Mouse (Mus musculus) hindbrain, embryonic 13.5 days (tissue): ENCODE results near the gene Atxn2l. TPM values are rescaled to one million over a fixed set of nuclear protein-coding genes. Genes with fewer than 3 reads are reported as not detected.
"Not testable (repeated sequence)": the region's sequence is repeated elsewhere in the genome, so short reads cannot be mapped to it uniquely, and the experiment has no call there.

Source experiments
- ATAC-seq: fragments of 200-750 bp; cut with Nextera tagmentation; 2 replicates; pipeline ENCODE4 v1.8.0; 2017; ENCODE audit warnings: moderate TSS enrichment; ENCODE audit not compliant: low FRiP score
- H3K27ac ChIP-seq: fragments of 300-500 bp; sonication (generic); 2 replicates; pipeline ENCODE4 v1.5.1; 2015; ENCODE audit warnings: inconsistent platforms, mild to moderate bottlenecking, moderate library complexity
- H3K27me3 ChIP-seq: fragments of 300-500 bp; sonication (generic); 2 replicates; pipeline ENCODE4 v1.6.1; 2015; ENCODE audit warnings: mild to moderate bottlenecking, inconsistent platforms
- H3K36me3 ChIP-seq: fragments of 300-500 bp; sonication (generic); 2 replicates; pipeline ENCODE4 v1.6.1; 2015; ENCODE audit warnings: mild to moderate bottlenecking, inconsistent platforms
- H3K4me1 ChIP-seq: fragments of 300-500 bp; sonication (generic); replicated peaks from 2 replicates; pipeline ENCODE4 v1.6.1; 2015; ENCODE audit warnings: inconsistent platforms
- H3K4me2 ChIP-seq: fragments of 300-500 bp; sonication (generic); 2 replicates; pipeline ENCODE4 v1.6.1; 2015; ENCODE audit warnings: inconsistent platforms, mild to moderate bottlenecking, moderate library complexity
- H3K4me3 ChIP-seq: fragments of 300-500 bp; sonication (generic); 2 replicates; pipeline ENCODE4 v1.5.1; 2015; ENCODE audit warnings: mild to moderate bottlenecking, inconsistent platforms
- H3K9ac ChIP-seq: fragments of 300-500 bp; sonication (generic); 2 replicates; pipeline ENCODE4 v1.6.1; 2015; ENCODE audit warnings: mild to moderate bottlenecking, inconsistent platforms
- H3K9me3 ChIP-seq: fragments of 300-500 bp; sonication (generic); 2 replicates; pipeline ENCODE4 v1.6.1; 2016; ENCODE audit warnings: inconsistent platforms
- WGBS: fragments of 180-500 bp; shearing (Covaris S2); methylation state at CpG from one replicate; pipeline ENCODE4 v1.1.7; 2015; 5-methylcytosine and 5-hydroxymethylcytosine counted together
- polyA plus RNA-seq: library from polyadenylated mRNA; unstranded; fragments of >200 nt; fragmentation: Nextera tagmentation; extraction: Ambion mirVana; gene quantifications from 2 replicates; pipeline ENCODE4 v1.2.1, GENCODE M21; 2015

Gene Atxn2l
- polyA plus RNA-seq, 1 experiment from 2014 or later: 61.6 TPM

DNA sequence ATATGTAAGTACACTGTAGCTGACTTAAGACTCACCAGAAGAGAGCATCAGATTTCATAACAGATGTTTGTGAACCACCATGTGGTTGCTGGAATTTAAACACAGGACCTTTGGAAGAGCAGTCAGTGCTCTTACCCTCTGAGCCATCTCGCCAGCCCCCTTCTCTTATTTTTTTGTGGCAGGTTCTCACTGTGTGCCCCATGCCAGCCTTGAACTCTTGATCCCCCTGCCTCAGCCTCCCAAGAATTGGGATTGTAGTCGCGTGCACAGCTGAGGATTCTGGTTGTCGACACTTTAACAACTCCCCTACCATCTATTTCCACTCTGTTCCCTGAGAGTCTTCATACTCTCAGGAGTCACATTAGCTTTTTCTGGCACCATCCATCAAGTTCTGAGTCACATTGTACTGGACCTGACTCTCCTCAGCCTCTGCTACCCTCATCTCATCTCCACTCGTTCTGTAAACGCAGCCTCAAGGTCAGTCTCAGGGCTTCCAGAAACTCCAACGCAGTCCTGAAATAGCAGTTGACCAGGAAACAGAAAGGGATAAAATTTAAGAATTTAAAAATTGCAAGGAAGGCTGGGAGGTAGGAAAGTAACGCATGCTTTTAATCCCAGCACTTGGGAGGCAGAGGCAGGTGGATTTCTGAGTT, 4.0 kb upstream of the Atxn2l start:
- Histone ChIP-seq H3K27me3 (0 out of 2 replicates have a peak, but pooled peaks cover 4% of the 10 kb centered on the region), H3K9me3 (no peaks in the 10 kb centered on the region), H3K27ac (no peak overlapping the region), H3K4me3 (no peak overlapping the region), H3K36me3 (no peaks in the 10 kb centered on the region), H3K4me2 (no peak overlapping the region), H3K4me1 (peaks cover 5% of the 10 kb centered on the region), H3K9ac (no peak overlapping the region)
- ATAC-seq: no peak
- WGBS: 86% methylated on average over 8 of the region's 8 CpGs

DNA sequence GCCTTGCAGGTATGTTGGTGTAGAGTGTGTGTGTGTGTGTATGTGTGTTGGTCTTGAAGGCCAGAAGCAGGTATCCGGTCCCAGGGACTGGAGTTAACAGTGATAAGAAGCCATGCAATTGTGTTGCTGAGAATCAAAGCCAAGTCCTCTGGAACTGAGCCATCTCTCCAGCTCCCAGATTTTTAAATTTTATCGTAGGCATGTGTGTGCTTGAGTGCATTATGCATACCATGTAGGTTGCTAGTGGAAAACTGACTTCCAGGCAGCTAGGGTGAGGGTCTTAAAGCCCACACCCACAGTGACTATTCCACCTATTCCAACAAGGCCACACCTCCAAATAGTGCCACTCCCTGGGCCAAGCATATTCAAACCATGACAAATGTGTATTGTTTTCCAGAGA, 1.7 kb upstream of the Atxn2l start:
- no peak for ATAC-seq
- H3K4me1 ChIP-seq: peaks cover 22% of the 10 kb centered on the region
- 92% methylated on average over 2 of the region's 2 CpGs for WGBS
- H3K27ac ChIP-seq: no peak overlapping the region
- H3K9ac ChIP-seq: no peak overlapping the region
- no peaks in the 10 kb centered on the region for H3K9me3 ChIP-seq
- H3K36me3 ChIP-seq: peaks cover 13% of the 10 kb centered on the region
- no peak overlapping the region for H3K4me3 ChIP-seq
- H3K27me3 ChIP-seq: no peaks in the 10 kb centered on the region
- no peak overlapping the region for H3K4me2 ChIP-seq

DNA sequence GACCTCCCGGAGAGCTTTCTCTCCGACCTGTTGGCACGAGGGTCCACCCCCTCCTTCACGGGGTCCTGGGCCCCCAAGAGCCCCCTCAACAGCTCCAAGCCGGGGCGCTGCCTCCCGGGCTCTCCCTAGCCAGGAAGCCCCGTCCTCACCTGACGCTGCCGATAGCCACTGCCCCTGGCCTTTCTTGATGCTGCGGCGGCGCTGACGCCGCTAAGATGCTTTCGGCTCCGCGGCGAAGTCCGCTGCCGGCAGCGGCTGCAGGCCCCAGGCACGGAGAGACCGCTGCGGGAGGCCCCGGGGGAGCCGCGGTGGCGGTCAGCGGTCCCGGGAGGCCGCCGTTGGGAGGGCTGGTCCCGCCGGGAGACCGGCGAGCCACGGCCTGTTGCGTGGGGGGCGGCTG, 486 bp downstream of the Atxn2l start:
- Histone ChIP-seq H3K36me3 (peaks cover 34% of the 10 kb centered on the region), H3K27ac (peak overlapping the region; percentile 100), H3K4me3 (peak overlapping the region; percentile 93), H3K4me2 (peak overlapping the region; percentile 78), H3K27me3 (no peaks in the 10 kb centered on the region), H3K4me1 (peaks cover 22% of the 10 kb centered on the region), H3K9ac (peak overlapping the region; percentile 99), H3K9me3 (no peaks in the 10 kb centered on the region)
- ATAC-seq: no peak; the same call in 1 of the 2 replicates
- WGBS: 0% methylated on average over 40 of the region's 40 CpGs

- H3K9me3 ChIP-seq: no peaks in the 10 kb centered on the region
- H3K36me3 ChIP-seq: peaks cover 40% of the 10 kb centered on the region
- no peaks in the 10 kb centered on the region for H3K27me3 ChIP-seq
- peak overlapping the region; percentile 78 for H3K4me2 ChIP-seq
- H3K4me1 ChIP-seq: peaks cover 22% of the 10 kb centered on the region
- peak overlapping the region; percentile 99 for H3K9ac ChIP-seq
- peak overlapping the region; percentile 93 for H3K4me3 ChIP-seq
- H3K27ac ChIP-seq: peak overlapping the region; percentile 100
- under 1% methylated on average over 52 of the region's 57 CpGs for WGBS
- ATAC-seq: peak; percentile 92
These were observed 1.1 kb downstream of the Atxn2l start for GRCm38 (mm10) chr7:126502023-126502741.

DNA sequence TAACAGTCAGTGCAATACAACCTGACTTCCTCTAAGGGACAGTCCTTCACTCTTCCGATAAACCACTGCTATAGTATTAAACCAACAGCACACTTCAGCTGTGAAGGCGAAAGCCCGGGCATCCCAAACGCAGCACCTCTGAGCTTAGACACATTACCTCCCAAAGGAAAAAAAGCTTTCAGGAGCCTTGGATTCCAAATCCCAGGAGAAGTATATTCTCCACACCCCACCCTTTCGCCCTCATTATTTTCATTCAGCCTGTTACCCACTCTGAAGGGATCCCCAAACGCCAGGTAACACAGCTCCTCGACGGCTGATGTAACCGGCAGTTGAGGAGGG, 1.6 kb downstream of the Atxn2l start:
- Histone ChIP-seq H3K4me3 (peak overlapping the region; percentile 93), H3K4me1 (peaks cover 22% of the 10 kb centered on the region), H3K9me3 (no peaks in the 10 kb centered on the region), H3K9ac (peak overlapping the region; percentile 99), H3K27me3 (no peaks in the 10 kb centered on the region), H3K36me3 (peaks cover 45% of the 10 kb centered on the region), H3K27ac (peak overlapping the region; percentile 100), H3K4me2 (peak overlapping the region; percentile 78)
- ATAC-seq: no peak
- WGBS: 6% methylated on average over 9 of the region's 9 CpGs

DNA sequence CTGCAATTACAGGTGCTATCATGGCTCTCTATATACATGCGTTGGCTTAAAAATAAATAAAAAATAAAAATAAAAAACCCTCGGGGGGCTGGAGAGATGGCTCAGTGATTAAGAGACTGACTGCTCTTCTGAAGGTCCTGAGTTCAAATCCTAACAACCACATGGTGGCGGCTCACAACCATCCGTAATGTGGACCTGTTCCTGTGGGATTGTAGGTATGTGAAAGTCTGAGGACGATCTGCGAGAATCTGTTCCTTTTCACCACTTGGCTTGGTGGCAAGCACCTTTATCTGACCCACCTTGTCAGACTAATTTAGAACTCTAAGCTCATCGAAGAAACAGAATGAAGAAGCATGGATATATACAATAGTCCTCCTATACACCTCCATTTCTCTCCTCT, 3.8 kb downstream of the Atxn2l start:
- Histone ChIP-seq H3K36me3 (peaks cover 68% of the 10 kb centered on the region), H3K9ac (no peak overlapping the region), H3K9me3 (no peaks in the 10 kb centered on the region), H3K27ac (no peak overlapping the region), H3K27me3 (no peaks in the 10 kb centered on the region), H3K4me1 (peaks cover 22% of the 10 kb centered on the region), H3K4me2 (no peak overlapping the region), H3K4me3 (no peak overlapping the region)
- 97% methylated on average over 7 of the region's 7 CpGs for WGBS
- ATAC-seq: no peak

GRCm38 (mm10) chr7:126497966-126498365, 5.3 kb downstream of the Atxn2l start:
- ATAC-seq: no peak
- Histone ChIP-seq H3K9me3 (no peaks in the 10 kb centered on the region), H3K27ac (no peak overlapping the region), H3K9ac (no peak overlapping the region), H3K27me3 (no peaks in the 10 kb centered on the region), H3K4me3 (no peak overlapping the region), H3K4me2 (no peak overlapping the region), H3K4me1 (peaks cover 17% of the 10 kb centered on the region), H3K36me3 (peaks cover 82% of the 10 kb centered on the region)
- WGBS: 89% methylated on average over 12 of the region's 12 CpGs

GRCm38 (mm10) chr7:126496475-126496874, 6.8 kb downstream of the Atxn2l start:
- H3K27me3 ChIP-seq: no peaks in the 10 kb centered on the region
- no peak for ATAC-seq
- H3K36me3 ChIP-seq: peaks cover 95% of the 10 kb centered on the region
- no peak overlapping the region for H3K4me2 ChIP-seq
- H3K4me3 ChIP-seq: no peak overlapping the region
- H3K4me1 ChIP-seq: peaks cover 19% of the 10 kb centered on the region
- WGBS: 92% methylated on average over 5 of the region's 5 CpGs
- no peak overlapping the region for H3K27ac ChIP-seq
- no peaks in the 10 kb centered on the region for H3K9me3 ChIP-seq
- no peak overlapping the region for H3K9ac ChIP-seq

GRCm38 (mm10) chr7:126494120-126494519, 9.1 kb downstream of the Atxn2l start:
- no peak overlapping the region for H3K4me2 ChIP-seq
- H3K27me3 ChIP-seq: no peaks in the 10 kb centered on the region
- H3K4me3 ChIP-seq: no peak overlapping the region
- H3K36me3 ChIP-seq: peaks cover 96% of the 10 kb centered on the region
- H3K4me1 ChIP-seq: 0 out of 2 replicates have a peak, but pooled peaks cover 5% of the 10 kb centered on the region
- no peak for ATAC-seq
- no peak overlapping the region for H3K9ac ChIP-seq
- WGBS: 98% methylated on average over 6 of the region's 6 CpGs
- no peak overlapping the region for H3K27ac ChIP-seq
- no peaks in the 10 kb centered on the region for H3K9me3 ChIP-seq

DNA sequence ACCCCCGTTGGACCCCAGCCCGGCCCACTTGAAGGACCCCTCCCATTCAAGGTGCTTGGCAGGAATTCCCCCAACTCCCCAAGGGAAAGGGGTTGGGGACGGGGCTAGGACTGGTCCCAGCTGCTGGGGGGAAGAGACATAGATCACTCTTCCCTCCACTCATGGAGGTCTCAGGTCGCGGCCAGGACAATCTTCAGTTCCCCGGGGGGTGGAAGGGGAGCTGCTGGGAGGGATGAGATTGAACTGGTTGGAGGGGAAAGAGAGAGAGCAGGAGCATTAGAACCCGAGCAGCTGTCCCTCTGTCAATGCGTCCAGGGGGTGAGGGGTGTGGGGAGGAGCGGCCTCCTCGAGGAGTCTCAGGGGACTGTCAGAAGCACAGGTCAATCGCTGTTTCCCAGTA, 11.3 kb downstream of the Atxn2l start:
- peaks cover 78% of the 10 kb centered on the region for H3K36me3 ChIP-seq
- WGBS: 36% methylated on average over 11 of the region's 11 CpGs
- no peak overlapping the region for H3K4me2 ChIP-seq
- no peak overlapping the region for H3K4me3 ChIP-seq
- H3K4me1 ChIP-seq: peaks cover 15% of the 10 kb centered on the region
- no peaks in the 10 kb centered on the region for H3K9me3 ChIP-seq
- H3K27me3 ChIP-seq: no peaks in the 10 kb centered on the region
- H3K9ac ChIP-seq: no peak overlapping the region
- no peak overlapping the region for H3K27ac ChIP-seq
- no peak for ATAC-seq

DNA sequence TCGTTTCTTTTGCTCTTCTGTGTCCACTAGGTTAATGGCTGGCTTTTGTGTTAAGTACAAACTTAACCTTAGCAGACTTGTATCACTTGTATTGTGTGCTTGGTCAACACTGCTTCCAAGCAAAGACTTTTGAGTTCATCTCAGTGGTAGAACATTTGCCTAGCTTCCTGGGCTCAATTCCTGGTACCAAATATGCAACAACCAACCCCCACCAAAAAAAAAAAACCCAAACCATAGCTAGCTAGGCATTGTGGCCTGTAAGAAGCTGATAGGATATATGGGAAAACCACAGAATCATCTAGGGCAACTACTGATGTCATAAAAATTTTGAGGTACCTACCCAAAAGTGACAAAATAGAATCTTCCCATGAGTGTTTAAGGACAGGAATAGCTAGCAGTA, 12.2 kb downstream of the Atxn2l start:
- no peak overlapping the region for H3K4me2 ChIP-seq
- no peaks in the 10 kb centered on the region for H3K27me3 ChIP-seq
- no peak overlapping the region for H3K27ac ChIP-seq
- ATAC-seq: no peak
- H3K4me1 ChIP-seq: peaks cover 18% of the 10 kb centered on the region
- no peak overlapping the region for H3K4me3 ChIP-seq
- H3K36me3 ChIP-seq: peaks cover 68% of the 10 kb centered on the region
- WGBS: 83% methylated on average over 1 of the region's 1 CpGs
- no peak overlapping the region for H3K9ac ChIP-seq
- H3K9me3 ChIP-seq: no peaks in the 10 kb centered on the region

DNA sequence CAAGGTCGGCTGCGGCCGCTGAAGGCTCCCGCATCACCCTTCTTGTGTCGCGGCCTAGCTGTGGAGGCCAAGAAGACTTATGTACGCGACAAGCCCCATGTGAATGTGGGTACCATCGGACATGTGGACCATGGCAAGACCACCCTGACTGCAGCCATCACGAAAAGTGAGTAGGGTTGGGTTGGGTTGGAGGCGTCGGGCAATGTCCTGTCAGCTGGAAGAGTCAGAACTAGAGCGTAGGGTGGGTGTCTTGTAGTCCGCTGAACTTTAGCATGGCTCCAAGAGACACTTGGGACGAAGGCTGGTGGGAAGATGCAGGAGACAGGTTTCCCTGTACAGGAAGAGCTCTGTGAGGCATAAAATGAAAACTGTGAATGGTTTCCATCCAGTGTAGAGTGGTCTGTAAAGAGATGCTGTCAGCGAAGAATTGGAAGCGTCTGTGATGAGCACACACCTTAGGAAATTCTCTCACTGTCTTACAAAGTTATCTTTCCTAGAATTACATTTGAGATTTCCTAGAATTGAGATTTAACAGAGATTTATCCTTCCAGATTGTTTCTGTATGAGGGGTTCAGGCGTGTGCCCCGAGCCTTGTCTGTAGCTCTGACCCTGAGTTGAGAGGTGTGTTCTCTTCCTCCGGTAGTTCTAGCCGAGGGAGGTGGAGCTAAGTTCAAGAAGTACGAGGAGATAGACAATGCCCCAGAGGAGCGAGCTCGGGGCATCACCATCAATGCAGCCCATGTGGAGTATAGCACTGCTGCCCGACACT, 15.4 kb downstream of the Atxn2l start:
- Histone ChIP-seq H3K27ac (peak overlapping the region; percentile 58; the same call in 1 of the 2 replicates), H3K9ac (peak overlapping the region; percentile 86), H3K4me2 (peak overlapping the region; percentile 98), H3K4me3 (peak overlapping the region; percentile 67), H3K4me1 (peaks cover 18% of the 10 kb centered on the region), H3K36me3 (peaks cover 36% of the 10 kb centered on the region)
- 18% methylated on average over 23 of the region's 25 CpGs for WGBS
- ATAC-seq, H3K27me3 ChIP-seq, H3K9me3 ChIP-seq: not testable (repeated sequence)
